Mouse (Mus musculus) adipocyte (in vitro differentiated cells): ENCODE results near the gene Csdc2.
"Not testable (repeated sequence)": the region's sequence is repeated elsewhere in the genome, so short reads cannot be mapped to it uniquely, and the experiment has no call there.

ENCODE experiments used
- DNase-seq: peaks from one replicate; pipeline ENCODE4 v3.0.0-alpha.2; 2016; ENCODE audit warnings: low spot score

The Csdc2 gene

GRCm38 (mm10) chr15:81955414-81955813 lies 18.9 kb downstream of the Csdc2 start:
- no peak for DNase-seq

- no peak for DNase-seq
Observed at GRCm38 (mm10) chr15:81956457-81956856, 19.9 kb downstream of the Csdc2 start.

GRCm38 (mm10) chr15:81957598-81957997 lies 21.0 kb downstream of the Csdc2 start:
- DNase-seq = no peak

GRCm38 (mm10) chr15:81958906-81959305 lies 22.3 kb downstream of the Csdc2 start:
- no peak for DNase-seq

DNA sequence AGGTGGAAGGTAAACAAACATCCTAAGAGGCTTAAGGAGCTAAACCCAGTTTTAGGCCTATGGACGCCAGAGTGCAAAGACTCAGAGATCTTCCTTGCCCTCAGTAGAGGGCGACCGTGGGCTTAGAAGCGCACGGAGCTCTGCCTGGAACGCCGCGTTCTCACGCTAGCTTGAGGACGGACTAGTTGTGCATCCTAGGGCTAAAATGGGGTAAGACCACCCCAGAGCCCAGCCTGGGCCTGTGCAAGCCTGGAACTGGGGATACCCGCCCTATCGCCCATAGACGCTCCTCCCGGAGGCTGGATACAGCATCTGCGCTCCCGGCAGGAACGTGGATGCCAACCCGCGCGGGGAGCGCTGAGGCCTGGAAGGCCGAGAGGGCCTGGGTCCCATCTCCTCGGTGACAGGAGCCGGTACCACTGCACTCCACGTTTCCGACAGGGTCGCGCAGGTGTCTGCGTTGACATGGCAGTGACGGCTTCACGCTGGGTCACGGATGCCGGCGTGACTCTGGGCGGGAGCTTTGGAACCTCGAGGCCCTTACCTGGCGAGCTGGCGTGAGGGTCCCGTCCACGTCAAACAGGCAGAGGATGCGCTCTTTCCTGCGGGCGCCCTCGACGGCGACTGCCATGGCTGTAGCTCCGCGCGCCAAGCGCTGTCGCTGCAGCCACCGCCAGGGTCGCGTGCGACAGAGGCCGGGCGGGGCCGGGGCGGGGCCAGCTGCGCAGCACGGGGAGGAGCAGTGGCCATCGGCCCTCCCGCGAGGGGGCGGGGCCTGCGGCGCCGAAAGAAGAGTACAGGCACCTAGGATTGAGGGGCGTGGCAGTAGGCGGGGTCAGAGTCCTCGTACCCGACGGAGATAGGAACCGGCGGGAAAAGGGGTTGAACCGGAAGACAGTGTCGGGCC lies 23.9 kb downstream of the Csdc2 start, which contains the start of gene Pmm1:
Gene Pmm1 (minus strand): TSS at position 760 of the 907 bp plus-strand sequence.
- DNase-seq = peak; percentile 97

DNA sequence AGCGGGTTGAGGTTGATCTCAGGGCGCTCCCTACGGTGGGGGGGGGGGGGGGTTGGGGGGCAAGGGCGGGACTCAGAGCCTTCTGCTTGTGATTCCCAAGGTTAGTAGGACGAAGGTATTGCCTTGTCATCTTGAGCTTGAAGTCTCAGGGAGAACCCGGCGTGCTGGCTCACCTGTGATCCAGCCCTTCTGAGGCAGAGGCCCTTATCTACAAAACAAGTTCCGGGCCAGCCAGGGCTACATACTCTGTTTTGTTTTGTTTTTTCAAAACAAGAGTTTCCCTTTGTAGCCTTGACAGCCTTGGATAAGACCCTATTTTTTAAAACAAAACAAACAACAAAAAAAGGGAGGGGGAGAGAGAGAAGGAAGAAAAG lies 24.5 kb downstream of the Csdc2 start:
- no peak for DNase-seq

DNA sequence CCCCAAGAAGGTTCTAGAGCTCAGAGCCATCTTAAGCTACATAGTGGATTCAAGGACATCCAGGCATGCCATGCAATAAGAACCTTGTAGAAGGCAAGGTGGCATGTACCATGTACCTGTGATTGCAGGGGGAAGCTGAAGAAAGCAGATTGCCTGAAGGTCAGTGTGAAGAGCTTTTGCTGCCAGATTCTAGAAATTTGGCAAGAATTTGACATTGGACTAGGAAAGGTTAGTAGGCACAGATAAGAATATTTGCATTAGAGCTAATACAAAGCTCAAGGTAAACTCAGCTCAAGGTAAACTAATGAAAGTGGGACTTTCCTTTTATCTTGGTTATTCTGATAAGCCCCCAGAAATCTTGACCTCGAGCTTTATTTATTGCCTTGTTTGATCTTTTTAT lies 27.7 kb downstream of the Csdc2 start:
- no peak for DNase-seq

DNA sequence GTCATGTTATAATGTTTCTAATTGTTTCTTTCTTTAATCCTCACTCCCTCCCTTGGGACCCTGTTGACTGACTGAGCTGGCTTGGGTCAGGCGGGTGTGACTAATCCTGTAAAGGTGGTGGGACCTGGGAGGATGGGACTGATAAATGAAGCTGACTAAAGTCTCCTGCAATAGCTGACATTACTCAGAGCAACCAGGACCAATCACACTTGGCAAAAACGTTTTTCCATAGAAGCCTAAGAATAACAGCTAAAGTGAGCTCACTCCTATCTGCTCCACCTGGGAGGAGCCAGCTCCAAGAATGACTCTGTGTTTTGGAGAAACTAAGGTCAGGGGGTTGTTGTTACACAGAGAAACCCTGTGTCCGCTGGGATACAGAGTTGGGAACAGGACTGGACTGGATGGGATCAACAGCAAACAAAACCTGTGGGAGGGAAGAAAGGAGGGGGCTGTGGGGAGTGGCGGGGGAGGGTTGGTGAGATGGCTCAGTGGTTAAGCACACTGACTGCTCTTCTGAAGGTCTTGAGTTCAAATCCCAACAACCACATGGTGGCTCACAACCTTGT lies 28.5 kb downstream of the Csdc2 start:
- peak; percentile 57 for DNase-seq

GRCm38 (mm10) chr15:81966062-81966829 lies 29.7 kb downstream of the Csdc2 start:
- no peak for DNase-seq

GRCm38 (mm10) chr15:81967821-81968220 lies 31.3 kb downstream of the Csdc2 start:
- no peak for DNase-seq

- no peak for DNase-seq
Observed at GRCm38 (mm10) chr15:81968447-81968846, 31.9 kb downstream of the Csdc2 start.

DNA sequence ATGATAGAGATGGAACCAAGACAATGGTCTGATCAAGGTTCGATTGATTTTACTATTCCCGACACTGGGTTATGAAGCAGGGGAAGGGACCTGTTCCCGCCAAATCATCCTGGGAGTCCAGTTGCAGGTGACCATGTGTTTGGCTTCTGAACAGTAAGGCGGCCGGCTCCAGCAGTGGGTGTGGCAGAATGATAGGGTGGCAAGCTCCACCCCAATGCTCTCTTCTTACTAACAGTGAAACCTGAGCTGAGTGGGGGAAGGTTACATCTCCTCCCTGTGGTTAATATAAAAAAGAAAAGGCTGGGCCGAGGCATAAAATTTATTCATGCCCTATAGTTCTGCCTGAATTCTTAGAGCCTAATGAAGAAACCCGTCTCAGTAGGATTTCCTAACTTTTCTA lies 32.6 kb downstream of the Csdc2 start:
- no peak for DNase-seq

GRCm38 (mm10) chr15:81969635-81970034 lies 33.1 kb downstream of the Csdc2 start:
- not testable (repeated sequence) for DNase-seq

DNA sequence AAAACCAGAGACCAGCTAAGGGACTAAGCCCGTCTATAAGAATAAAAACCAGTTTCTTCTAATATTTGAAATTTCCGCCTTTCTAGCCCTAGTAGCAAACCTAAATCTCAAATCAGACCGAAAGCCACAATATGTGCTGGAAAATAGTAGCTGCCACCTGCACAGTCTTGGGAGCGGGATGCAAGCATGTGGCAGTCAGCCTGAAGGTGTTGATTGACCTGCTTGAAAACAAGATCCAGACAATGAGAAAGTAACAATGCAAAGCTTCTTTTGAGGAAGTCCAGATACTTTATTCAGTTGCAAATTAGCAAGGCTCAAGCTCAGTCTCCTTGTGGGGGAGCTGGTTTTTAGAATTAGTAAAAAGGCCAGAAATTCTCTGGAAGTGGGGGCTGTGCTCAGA lies 33.9 kb downstream of the Csdc2 start:
- DNase-seq = not testable (repeated sequence)

DNA sequence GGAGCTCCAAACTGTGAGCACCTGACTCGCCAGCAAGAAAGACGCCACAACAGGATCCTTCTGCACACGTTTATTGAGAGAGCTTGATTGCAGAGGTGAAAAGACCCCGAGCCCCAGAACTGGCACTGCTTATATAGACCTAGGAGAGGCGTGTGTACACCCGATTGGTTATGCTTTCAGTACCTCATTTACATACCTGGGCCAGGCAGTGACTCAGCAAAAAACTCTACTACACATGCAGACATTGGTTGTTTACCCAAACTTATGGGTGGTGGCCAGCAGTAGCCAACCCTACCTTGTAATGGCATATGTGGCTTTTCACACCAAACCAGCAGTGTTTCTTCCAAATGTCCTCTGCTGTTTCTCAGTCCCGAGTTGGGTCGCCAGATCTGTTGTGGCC lies 38.6 kb downstream of the Csdc2 start:
- DNase-seq = not testable (repeated sequence)

- DNase-seq = no peak
Observed at GRCm38 (mm10) chr15:81980321-81980720, 43.8 kb downstream of the Csdc2 start, which contains the start of gene 1700029P11Rik. Gene 1700029P11Rik, plus strand, starts transcription at chr15:81980540.

DNA sequence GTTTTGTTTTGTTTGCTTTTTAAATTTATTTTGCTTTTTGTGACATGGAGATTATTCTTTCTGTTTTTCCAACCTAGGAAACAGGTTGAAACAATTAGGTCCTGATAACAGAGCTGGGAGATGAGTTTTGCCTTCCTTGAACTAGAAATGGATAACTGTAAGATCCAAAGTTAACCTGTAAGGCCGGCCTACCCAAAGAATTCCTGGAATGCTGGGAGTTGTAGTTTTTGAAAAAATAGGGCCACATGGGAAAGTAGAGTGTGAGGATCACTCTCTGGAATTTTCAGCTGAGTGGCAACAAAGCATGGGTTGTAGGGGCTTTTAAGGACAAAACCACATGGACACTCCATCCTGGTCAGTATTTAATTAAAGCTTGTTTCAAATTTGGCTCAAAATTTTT lies 45.6 kb downstream of the Csdc2 start:
- no peak for DNase-seq

DNA sequence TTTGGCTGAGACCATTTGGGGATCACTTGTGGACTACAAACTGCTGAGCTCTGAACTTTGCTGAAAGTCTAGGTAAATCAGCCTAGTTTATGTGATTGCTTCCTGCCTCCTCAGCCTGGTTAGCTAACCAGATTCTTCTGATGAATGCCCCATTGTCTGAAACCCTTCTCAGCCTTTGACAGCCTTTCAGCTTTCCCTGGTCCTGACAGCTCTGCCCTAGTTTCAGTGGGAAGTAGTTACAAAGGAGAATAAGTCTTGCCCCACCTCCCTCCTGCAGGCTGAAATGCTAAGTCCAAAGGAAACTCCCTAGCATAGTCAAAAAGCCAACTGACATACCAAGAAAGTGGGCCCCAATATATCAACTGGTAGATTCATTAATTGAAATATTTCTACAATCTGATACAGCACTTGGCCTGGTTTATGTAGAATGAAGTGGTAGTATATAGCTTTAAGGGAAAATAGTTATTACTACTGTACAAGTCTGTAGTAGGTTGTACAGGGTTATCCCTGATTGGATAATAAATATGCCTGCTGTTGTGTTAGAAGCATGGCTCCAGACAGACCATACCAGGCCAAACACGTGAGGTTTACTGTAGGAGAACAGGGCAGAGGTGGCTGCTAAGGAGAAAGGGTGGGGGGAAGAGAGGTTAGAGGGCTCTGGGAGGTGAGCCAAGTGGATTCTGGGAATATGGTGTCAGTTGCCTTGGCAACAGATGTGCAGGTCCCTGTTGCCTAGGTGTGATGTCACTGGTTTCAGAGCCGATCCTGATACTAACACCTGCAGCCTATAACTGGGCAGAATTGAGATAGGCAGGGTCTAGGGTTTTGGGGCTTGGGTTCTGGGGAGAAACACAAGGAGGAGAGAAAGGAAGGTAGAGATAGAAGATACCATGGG lies 49.0 kb downstream of the Csdc2 start:
- peak; percentile 62 for DNase-seq

GRCm38 (mm10) chr15:81987646-81988045 lies 51.1 kb downstream of the Csdc2 start, which contains the start of gene Xrcc6:
Gene Xrcc6, plus strand, starts transcription at chr15:81987835.
- peak; percentile 40 for DNase-seq

DNA sequence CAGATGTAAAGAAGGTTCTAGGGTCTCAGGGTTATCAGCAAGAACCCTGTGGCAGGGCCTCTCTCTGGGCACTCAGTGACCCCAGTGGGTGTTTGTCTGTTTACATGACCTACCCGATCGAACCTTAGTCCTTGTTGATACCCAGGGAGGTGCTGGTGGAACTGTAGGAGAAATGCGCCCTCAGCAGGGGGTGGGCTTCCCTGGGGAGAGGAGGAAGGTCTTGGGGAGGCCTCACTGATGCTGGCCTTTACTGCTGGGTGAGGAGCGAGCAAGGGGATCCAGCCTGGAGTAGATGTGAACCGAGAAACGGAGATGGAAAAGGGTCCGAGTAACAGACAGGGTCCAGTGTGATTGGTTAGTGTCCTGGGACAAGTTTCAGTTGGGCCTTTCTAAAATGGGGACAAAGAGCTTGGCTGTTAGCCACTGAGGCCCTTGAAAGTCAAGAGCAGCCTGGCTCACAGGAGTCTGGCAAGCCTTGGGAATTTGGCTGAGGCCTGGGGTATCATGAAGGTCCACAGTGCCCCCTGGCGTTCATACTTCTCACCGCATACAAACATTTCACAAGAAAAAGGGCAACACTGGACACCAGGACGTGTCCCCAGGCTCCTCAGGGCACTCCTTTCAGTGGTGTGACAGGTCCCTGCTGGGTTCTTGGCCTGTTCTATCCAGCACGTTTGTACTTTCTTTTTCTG lies 53.0 kb downstream of the Csdc2 start:
- DNase-seq = peak; percentile 98

GRCm38 (mm10) chr15:81990549-81990948 lies 54.0 kb downstream of the Csdc2 start:
- DNase-seq = no peak
